Mouse (Mus musculus) ES-E14 (cell line): ENCODE results near the gene Olfr1278.

Source experiments
- CHD2 ChIP-seq: IDR thresholded peaks from 2 replicates; pipeline ENCODE4 v1.6.1; 2014; ENCODE audit warnings: mild to moderate bottlenecking, low read depth, low read length, inconsistent platforms
- HCFC1 ChIP-seq: IDR thresholded peaks from 2 replicates; pipeline ENCODE4 v1.6.1; 2012; ENCODE audit warnings: low read length, inconsistent platforms, borderline replicate concordance; ENCODE audit not compliant: insufficient read depth
- MAFK ChIP-seq: IDR thresholded peaks from 2 replicates; pipeline ENCODE4 v1.6.1; 2014; ENCODE audit warnings: mild to moderate bottlenecking, low read depth, low read length, inconsistent platforms; ENCODE audit not compliant: insufficient read depth
- ZC3H11A ChIP-seq: IDR thresholded peaks from 2 replicates; pipeline ENCODE4 v1.6.1; 2012; ENCODE audit warnings: low read depth, mild to moderate bottlenecking, inconsistent platforms, low read length, borderline replicate concordance
- ZNF384 ChIP-seq: IDR thresholded peaks from 2 replicates; pipeline ENCODE4 v1.6.1; 2012; ENCODE audit warnings: low read depth, low read length, inconsistent platforms

- TF ChIP-seq MAFK (no peak), HCFC1 (no peak), ZC3H11A (no peak), ZNF384 (no peak), CHD2 (no peak)
Observed at GRCm38 (mm10) chr2:111313717-111314116, 23.8 kb downstream of the Olfr1278 start, which contains the start of gene Olfr1280.
